Mouse (Mus musculus): ENCODE measurements around the gene Sat2.

Sat2 gene

GRCm38 (mm10) chr11:69633128-69633866, 11.5 kb downstream of the Sat2 start:
- DNase-seq, result peak; percentile 70

DNA sequence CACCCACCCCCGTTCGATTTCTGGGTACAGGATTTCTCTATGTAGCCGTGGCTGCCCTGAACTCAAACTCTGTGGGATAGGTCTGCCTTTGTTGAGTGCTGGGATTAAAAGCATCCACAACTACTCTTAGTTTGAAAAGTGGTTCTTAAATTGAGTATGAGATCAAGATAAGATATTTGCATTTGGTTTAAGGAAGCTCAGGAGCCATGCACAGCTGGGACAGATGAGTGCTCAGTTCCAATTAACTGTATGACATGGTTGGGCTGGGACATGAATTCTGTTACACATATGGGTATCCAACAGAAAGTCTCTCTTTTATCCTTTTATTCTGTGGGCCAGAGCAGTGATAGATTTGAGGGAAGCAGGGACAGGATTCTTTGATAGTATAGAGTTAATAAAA, 13.6 kb downstream of the Sat2 start:
- DNase-seq, result no peak

DNA sequence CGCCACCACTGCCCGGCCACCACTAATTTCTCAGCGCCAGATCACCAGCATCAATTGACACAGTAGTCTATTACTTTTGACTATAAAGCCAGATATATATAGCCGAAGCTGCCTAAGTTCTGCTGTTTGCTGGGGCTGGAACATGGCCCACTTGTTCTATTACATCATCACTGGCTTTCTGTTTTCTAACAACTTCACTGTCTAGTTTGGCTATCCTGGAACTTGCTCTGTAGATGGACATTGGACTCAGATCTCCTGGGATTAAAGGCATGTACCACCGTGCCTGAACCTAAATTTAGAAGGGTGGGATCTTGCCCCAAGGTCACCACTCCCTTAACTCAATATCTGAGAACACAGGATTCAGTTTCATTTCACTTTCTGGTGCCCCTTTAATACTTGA, 24.0 kb downstream of the Sat2 start:
- no peak for DNase-seq

DNA sequence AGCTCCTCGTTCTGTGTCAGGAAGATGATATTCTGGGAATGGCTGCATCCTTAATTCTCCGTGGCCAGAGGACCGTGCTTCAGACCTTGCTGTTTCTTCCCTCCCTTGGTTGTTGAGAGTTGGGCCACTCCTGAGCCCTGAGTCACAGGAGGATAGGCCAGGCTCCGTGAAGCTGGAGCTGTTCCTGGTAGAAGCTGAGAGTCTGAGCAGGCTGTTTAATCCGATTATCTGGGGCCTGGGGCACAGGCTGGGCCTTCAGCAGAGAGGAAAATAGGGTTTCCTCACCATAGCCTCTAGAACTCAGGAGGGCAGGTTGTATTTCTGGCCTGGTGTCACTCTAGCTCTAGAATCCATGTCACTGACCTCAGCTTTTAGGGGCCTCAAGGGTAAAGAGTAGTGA, 31.6 kb downstream of the Sat2 start:
- no peak for DNase-seq

GRCm38 (mm10) chr11:69654760-69655159, 32.9 kb downstream of the Sat2 start:
- DNase-seq, result no peak

DNA sequence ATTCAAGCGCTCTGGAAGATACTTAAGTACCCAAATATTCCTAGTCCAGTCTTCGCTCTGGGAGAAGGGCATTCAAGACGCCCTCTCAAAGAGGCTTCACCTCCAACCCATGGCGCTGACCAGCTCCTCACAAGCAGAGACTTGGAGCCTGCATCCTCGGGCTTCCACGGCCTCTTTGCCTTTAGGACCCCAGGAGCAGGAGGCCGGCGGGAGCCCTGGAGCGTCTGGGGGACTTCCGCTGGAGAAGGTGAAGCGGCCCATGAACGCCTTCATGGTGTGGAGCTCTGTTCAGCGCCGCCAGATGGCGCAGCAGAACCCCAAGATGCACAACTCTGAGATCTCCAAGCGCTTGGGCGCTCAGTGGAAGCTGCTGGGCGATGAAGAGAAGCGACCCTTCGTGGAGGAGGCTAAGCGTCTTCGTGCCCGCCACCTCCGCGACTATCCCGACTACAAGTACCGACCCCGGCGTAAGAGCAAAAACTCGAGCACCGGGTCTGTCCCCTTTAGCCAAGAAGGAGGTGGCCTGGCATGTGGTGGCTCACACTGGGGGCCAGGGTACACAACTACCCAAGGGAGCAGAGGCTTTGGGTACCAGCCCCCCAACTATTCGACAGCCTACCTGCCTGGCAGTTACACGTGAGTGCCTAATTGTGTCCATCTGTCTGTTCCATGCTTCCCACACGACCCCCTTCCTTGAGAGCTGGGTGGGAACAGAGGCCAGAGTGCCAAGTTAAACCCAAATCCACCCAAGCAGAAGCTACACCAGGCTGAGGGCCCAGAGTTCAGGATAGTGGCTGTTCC, 33.6 kb downstream of the Sat2 start, which contains the start of gene Sox15:
Sox15 (plus strand) TSS at position 51 of the 801 bp plus-strand sequence.
- DNase-seq, result peak; percentile 72

DNA sequence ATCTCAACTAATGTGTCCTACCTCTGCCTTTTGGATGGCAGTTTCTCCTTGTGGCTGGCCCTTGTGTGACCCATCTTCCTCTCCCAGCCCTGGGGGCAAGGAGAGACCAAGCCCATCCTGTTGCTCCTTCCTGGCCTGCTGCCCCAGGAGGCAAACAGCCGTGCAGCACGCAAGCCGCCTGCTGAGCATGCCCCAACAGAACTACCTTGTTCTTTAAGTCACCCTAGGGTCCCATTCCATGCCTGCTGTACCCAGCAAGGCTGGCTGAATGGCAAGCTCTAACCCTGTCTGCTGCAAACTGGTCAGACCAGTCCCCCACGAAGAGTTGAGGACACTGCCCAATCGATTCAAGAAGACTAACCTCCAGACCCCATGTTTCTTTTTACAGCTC, 34.2 kb downstream of the Sat2 start:
- DNase-seq, result no peak

DNA sequence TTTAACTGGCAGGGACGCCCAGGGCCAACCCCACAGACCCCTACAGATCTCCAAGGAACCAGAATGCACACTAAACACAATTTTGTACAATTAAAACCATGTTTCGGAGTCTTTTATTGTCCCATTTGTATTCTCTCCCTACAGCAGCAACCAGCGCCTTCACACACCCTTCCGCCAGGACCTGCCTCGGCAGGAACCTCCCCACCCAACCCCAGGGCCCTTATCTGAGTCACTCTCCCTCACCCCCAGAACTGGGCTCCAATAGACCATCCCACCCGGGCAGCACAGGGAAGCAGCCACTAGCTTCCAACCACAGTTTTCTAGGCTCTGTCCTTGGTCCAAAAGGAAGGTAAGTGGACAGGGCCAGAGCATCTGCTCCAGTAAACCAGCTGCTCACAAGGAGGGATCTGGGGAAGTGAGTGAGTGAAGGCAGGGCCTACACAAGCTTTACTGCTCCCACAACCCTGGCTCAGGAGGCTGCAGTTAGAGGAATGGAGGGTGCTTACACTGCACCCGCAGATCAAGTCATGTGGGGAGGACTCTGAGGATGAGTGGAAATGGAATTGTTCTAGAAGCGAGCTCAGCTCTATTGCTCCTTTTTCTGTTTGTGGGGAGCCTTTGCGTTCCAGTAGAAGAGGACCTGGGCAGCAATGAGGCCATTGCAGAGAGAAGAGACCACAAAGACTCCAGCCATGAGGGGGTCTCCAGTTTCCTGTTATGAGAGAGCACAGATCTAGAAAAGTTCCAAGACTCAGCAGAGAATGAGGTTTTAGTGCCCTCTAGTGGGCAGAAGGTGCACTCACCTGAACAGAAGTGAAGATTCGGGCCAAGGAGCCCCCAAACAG, 35.0 kb downstream of the Sat2 start:
- DNase-seq, result no peak

- DNase-seq, result no peak
Observed at GRCm38 (mm10) chr11:69657462-69657881, 35.6 kb downstream of the Sat2 start.

- DNase-seq, result no peak
Observed at GRCm38 (mm10) chr11:69661221-69661881, 39.5 kb downstream of the Sat2 start.

DNA sequence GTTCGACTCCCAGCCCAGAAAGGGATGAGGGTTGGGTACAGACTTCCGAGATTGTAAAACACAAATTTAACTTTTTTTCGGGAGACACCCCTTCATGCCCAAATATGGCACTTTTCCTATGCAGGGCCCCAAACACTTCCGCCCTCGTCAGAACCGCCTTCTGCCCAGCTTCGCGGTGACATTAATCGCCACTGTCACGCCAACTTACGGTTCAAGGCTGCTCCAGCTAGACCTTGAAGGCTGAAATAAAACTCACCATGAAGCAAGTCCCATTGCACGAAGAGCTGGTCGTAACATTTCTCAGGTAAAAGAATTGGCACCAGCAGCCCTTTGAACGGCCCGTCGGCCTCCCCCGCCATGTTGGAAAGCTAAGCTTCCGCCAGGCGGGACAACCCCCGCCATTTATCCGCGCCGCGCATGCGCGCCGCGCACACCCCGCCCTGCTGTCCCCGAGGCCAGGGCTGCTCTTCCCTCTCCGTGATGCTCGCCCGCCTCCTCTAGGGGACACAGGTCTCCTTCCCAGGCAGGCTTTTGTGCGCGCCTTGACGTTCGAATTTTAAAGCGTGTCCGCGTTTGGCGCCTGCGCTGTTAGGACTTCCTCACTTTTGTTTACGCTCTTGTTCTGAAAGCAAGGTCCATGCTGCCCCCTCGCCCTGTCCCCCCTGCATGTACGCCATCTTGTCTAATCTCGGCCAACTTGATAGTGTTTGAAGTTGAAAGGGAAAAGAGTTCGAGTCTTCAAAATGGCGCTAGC, 40.6 kb downstream of the Sat2 start, which contains the start of gene Mpdu1:
Mpdu1 (minus strand) TSS at position 430 of the 754 bp plus-strand sequence.
- DNase-seq, result peak; percentile 94

DNA sequence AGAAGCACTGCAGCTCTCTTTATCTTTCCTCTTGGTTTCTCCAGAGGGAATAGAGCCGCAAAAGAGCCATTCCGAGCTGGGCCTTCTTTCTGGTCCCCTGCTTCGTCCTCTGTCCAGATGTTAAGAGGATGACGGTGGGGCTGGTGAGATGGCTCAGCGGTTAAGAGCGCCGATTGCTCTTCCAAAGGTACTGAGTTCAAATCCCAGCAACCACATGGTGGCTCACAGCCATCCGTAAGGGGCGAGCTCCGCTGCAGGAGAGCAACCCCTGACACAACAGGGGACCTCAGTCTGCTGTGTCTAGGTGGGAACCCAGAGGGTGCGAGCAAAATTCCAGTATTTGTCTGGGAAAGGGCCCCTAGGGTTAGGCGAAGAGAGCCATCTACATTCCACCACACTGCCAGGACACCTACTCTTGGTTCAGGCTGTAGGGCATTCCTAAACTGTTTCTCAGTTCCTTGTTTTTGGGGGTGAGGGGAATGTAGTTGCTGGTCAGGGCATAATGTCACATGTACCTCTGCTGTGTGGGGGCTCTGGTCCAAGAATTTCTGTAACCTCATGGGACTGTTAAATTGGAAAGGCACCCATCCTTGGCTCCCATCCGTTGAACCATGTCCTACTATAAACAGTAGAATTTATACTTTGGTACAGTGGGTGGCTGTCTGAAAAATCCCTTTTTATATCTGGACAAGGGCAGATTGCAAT, 41.3 kb downstream of the Sat2 start:
- DNase-seq, result no peak

- DNase-seq, result no peak
Observed at GRCm38 (mm10) chr11:69663795-69664194, 42.0 kb downstream of the Sat2 start.

DNA sequence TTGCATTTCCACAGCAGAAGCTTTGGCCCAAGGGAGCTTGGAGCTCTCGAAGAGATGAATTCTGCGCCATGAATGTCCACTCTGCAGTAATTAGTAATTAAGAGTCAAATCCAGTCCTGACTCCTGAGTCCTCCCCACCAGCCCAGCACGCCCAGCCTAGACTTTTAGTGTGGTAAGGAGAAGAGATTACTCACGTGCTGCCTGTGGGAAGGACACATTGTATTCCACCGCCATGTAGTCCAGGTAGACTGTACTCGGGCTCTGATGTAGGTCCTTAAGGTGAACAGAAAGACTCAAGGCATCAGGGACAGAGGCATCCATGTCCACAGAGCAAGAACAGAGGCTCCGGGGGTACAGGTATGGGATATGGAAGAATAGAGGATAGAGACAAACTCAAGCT, 43.0 kb downstream of the Sat2 start:
- no peak for DNase-seq

GRCm38 (mm10) chr11:69665457-69665960, 43.7 kb downstream of the Sat2 start:
- DNase-seq, result no peak

- DNase-seq, result no peak
Observed at GRCm38 (mm10) chr11:69665961-69666664, 44.3 kb downstream of the Sat2 start, which contains the start of gene Cd68. Gene Cd68 (minus strand): TSS chr11:69666153.

DNA sequence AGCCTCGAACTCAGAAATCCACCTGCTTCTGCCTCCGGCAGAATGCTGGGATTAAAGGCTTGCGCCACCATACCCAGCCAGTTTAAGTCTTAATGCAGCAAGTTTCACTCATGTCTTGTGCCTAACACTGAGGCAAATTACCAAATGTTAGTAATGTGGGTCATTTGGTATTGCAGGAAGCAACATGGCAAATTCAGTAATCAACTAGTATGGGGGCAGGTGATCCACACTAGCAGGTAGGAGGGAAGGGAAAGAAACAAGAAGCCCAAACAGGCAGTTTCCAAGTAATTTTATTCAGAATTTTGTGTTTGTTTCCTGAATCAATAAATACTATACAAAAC, 44.8 kb downstream of the Sat2 start:
- DNase-seq, result no peak

- DNase-seq, result peak; percentile 94
Observed at GRCm38 (mm10) chr11:69670786-69671725, 49.2 kb downstream of the Sat2 start.

DNA sequence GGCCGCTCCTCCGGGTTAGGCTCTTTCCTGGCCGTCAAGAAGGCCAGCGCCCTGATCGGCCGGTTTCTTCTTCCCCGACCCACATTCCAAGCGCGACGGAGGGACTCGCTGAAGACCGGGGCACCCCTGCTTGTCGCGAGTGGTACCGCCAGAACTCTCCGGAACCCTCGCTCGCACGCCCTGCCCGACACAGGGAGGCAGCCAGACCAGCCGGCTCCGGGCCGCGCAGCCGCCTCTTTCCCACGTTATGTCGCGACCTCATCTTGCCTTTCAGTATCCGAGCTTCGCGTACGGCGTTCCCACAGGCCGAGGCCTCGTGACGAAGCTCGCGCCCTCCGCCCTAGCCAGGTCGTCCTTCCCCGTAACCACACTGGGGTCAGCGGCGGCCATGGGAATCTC, 49.9 kb downstream of the Sat2 start:
- no peak for DNase-seq
